Mouse (Mus musculus) cerebellum, adult 11-12 months (tissue): ENCODE data around the gene Ndufa11.

Source experiments
- DNase-seq: peaks from one replicate; pipeline ENCODE4 v3.0.0; 2022

The Ndufa11 gene

DNA sequence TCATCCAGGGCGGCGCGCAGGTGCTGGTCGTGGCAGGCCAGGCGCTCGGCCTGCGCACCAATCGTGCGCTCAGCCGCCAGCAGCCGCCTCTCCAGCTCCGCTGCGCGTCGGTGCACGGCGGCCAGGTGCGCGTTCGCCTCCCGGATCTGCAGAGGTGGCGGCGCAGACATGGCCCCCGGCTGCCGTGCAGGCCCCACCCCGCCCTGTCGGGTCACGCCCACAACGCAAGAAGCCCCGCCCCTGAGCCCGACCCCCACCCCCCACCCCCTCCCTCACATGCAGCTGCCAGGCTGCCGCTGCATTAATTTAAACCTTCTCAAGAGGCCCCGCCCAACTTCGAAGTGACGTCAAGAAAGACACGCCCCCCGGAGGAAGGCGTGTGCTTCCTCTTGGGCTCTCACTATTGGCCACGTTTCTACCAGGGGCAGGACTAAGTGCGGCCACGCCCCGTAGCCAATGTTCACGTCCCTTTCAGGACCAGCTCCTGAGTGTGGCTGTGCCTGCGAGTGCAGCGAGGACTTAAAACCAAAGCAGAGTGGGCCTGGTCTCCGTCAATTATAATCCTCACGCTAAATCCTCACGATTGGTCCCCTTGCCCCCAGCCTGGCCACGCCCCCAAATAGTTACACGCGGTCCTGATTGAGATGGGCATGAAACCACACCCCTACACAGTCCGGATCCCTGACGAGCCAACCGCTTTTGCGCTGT lies 758 bp upstream of the Ndufa11 start:
- DNase-seq: peak; percentile 97

DNA sequence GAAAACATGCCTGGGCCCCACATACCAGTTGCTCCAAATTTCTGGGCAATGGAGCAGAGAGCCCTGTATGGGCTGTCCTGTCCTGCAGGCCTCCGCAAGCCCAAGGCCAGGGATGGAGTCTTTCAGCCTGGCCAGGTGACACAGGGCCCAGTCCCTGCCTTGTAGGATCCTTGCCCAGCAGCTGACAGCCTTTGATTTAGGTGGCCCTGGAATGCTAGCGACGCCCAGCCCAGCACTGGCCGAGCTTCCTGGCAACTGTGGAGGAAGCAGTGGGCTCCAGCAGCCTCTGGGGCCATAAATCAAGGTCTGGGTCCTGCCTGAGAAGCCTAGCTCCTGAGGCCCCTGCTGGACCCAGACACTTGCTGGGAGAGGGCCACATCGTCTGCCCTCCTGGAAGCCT lies 4.9 kb downstream of the Ndufa11 start:
- no peak for DNase-seq

DNA sequence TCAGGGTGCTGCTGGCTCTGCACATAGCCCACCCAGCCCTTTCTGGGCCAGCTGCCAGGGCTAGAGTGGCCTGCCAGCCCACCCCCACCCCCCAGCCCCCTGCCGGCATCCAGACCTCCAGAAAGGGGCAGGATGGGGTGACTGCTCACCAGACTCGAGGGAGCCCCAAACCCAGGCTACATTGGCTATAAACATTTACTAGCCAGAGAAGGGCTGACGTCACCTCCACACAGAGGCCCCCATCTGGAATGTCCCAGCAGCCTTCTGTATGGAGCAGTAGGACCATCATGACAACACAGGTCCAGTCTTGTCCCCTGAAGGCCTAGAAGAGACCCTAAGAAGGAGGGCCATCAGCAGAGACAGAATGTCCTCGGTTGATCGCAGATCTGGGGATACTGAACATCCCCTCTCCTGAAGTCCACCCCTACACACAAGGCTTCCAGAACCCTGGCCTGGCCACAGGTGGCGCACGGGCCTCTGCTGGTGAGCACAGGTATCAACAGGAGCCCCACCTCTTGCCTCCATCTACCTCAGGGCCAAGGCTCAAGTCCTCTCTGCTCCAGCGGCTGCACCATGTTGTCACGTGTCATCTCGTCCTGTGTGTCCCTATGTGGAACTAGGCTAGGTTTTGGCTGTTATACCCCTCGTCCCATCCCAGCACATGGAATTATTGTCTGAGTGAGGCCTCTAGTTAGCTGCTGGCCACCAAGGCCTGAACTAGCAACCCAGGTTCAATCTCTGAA lies 6.0 kb downstream of the Ndufa11 start:
- no peak for DNase-seq

DNA sequence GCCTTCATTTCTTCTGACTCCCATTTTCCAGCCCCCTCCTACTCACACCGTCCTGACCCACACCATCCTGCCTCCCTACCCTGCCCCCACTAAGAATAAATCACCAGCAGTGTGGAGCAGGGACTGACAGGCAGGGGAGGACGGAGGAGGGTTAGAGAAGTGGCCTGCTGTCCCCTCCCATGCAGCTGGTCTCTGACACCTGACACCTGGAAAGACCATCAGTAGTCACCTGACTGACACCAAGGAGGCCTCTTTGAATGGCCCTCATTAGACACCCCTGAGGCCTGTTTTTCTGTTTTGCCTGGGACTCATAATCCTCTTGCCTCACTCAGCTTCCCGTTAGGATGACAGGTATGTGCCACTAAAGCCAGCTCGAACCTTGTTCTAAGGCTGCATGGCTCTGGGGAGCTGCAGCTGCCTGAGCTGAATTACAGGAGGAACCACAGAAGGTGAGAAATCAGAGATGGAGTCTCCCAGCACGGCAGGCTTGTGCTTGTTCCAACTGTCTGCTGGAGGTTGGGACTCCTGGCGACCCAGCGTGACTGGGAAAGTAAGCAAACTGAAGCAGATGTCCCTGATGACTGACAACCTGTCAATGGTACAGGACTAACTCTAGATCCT lies 9.6 kb downstream of the Ndufa11 start:
- DNase-seq: no peak

DNA sequence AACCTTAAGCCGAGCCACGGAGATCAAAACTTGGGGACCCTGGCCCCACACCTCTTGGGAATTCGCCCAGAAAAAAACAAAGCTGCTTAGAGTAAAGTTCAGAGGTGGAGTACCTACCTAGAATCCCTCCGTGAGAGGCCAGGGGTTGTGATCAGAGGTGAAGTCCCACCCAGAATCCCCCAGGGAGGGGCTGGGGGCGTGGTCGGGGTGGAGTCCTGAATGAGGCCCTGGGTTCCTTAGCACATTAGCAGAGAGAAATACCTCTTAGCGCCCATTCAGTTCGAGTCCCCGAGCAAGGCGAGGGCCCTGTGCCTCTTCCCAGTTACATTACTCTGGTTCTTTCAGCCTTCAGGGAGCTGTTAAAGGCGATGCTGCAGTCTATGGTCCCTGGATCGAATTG lies 10.1 kb downstream of the Ndufa11 start:
- peak; percentile 16 for DNase-seq

DNA sequence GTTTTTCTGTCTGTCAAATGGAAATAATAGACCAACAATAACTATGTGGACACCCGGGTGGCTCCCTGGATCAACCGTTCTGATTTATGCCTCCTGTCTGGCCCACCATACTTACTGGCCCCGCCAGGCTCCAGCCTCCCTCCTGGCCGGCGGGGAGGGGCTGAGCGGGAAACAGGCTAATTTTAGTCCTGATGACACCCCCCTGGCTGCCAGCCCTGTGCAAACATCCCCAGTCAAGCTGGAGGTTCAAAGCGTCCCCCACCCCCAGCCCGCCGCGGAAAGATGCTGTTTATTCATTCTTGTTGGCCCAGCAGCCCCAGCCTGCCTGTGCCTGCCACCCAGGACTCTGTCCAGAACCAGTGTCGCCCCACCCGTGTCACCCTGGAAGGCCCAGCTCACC lies 10.6 kb downstream of the Ndufa11 start:
- peak; percentile 19 for DNase-seq

DNA sequence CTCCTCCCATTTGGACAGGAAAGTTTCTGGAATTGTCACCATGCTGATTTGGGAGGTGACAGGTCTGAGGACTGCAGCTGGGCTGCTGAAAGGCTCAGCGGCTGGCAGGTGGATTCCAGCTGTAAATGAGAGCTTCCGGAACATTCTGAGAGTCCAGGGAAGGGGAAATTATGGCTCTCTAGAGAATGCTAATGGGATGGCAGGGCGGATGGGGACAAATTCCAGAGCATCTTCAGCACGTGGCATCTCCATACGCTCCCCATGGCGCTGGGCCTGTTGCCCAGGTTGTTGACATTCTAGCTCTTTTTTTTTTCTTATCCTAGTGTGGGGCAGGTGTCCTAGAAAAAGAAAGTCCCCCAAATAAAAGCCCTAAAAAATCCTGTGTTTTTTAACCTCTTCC lies 11.6 kb downstream of the Ndufa11 start:
- DNase-seq: peak; percentile 38

DNA sequence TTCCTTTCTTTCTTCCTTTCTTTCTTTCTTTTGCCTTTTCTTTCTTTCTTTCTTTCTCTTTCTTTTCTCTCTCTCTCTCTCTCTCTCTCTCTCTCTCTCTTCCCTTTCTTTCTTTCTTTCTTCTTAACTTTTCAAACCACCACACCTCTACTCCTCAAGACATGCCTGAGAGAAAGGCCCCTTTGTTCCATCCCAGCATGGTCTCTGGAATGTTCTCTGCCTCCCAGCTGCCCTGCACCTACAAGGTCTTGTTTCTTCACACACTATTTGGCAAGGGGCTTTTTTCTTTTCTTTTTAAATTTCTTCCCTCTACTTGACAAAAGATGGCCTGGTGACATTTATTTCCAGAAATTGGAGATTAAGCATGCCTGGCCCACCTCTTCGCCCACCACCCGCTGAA lies 12.1 kb downstream of the Ndufa11 start:
- DNase-seq: no peak

DNA sequence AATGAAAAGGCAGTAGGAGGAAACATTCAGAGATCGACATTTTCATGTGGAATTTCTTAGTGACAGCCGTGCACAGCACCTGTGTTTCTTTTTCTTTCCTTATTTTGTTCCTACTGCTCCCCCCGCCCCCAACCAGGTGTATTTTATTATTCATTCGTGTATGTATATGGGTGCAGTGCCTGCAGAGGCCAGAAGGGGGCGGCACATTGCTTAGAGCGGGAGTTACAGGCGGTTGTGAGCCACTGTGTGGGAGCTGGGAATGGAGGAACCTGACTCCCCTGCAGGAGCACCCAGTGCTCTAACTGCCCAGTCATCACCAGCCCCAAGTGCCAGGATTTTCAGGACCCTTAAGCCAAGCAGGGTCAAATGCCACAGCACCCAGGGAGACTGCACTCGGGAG lies 19.0 kb downstream of the Ndufa11 start:
- DNase-seq: no peak

DNA sequence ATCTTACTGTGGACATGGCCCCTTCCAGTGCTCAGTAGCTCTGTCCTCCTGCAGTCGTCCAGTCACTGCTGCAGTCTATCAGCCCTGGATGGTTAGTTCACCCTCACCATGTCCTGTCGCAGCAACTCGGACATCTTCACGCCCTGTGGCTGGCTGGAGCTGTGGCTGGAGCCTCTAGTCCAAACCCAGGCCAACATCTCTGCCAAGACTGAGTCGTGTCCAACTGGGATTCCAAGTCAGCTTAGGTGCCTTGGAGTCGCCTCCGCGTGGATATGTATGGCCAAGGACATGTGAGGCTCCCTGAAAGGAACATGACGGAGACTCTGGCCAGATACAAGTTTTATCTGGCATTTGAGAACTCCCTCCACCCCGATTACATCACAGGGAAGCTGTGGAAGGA lies 20.7 kb downstream of the Ndufa11 start:
- DNase-seq: no peak

DNA sequence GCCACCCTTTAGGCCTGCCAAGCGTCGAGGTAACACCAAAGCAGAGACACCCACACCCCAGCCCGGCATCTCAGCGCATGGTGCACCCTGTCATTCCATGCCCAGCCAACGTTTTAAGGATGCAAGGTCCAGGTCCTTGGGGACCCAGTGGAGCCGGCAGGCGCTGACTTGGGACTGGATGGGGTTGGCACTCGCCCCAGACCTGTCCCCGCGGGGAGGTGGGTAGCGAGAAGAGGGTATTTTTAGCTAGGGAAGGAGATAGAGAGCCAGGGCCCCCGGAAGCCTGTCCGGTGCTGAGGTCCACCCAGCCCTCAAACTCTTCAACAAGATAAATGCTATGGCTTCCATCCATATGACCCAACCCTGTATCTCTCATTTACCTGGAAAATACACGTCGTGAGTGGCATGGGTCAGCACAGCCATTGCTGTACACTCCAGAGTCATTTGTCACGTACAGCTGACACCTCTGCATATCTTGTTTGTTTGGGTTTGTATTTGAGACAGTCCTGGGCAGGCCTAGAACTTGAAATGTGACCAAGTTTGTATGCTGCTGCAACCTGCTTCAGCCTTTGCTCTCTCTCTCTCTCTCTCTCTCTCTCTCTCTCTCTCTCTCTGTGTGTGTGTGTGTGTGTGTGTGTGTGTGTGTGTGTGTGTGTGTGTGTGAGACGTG lies 22.7 kb downstream of the Ndufa11 start:
- no peak for DNase-seq

DNA sequence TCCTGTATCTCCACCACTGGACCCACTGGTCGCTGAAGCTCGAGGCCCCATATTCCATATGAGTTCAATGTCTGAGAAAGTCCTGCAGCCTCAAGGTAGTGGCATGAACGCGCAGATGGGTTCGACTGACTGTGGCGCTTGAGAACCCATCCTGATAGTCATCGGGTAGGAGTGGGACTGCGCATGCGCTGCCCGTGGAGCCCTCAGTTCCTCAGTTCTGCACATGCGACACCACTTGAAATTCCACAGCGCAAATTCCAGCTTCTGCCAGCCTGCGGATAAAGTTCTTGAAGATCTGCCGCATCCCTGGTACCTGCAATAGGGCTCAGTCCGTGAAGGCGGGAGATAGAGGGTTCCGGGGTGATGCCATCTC lies 23.2 kb downstream of the Ndufa11 start:
- DNase-seq: no peak

DNA sequence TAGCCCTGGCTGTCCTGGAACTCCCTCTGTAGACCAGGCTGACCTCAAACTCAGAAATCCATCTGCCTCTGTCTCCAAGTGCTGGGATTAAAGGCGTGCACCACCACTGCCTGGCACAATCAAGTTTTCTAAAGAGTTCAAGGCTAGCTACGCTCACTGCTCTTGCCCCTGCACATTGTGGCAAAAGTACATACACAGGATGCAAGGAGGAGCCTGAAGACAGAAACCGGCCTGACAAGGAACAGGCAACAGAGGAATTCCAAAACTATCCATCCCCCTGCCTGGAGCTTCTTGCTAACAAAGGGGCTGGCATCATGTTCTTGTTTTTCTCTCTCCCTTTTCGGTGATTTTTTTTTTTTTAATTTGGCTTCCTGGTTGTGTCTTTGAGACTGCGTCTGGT lies 26.6 kb downstream of the Ndufa11 start:
- DNase-seq: no peak

DNA sequence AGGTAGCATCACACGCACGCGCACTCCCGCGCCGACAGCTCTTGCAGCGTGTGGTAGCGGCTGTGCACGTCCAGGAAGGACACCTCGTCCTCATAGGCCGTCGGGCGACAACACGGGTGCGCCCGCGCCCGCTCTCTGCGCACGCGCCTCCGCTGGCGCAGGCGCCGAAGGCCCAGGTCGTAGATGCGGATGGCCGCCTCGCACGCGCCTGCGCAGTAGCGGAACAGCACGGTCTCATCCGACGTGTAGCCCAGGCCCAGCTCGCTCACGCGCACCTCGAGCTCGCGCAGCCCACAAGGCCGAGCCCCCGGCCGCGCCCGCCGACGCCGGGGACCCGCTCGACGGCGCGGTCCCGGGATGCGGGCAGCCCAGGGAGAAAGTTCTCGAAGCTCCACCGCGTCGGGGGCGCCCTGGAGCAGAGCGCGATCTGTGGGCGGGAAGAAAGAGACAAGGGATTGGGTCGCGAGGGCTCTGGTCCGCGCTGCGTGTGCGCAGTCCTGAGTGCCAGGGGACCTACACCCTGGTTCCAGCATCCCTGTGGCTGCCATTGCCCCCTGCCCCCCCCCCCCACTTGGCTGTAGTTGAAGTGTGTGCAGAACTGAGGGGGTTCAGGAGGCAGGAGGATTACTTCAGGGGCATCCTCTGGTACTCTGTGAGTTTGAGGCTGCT lies 34.0 kb downstream of the Ndufa11 start:
- DNase-seq: no peak

DNA sequence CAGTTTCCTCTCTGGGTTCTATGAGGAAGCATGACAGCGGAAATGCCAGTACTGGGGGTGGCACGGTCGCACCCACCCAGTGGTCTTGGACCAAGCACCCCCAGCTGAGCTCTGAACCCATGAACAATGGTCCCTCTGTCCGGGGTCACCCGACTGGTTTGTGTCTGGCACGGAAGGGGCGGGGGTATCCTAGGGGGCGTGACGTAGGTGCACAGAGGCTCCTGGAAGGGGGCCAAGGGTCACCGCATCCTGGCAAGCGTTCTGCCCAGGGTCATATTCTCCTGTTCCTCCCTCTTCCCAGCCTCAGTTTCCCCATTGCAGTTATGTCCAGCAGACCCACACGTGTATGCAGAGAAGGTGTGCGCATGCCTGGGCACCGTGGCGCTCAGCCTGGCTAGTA lies 35.9 kb downstream of the Ndufa11 start:
- no peak for DNase-seq

DNA sequence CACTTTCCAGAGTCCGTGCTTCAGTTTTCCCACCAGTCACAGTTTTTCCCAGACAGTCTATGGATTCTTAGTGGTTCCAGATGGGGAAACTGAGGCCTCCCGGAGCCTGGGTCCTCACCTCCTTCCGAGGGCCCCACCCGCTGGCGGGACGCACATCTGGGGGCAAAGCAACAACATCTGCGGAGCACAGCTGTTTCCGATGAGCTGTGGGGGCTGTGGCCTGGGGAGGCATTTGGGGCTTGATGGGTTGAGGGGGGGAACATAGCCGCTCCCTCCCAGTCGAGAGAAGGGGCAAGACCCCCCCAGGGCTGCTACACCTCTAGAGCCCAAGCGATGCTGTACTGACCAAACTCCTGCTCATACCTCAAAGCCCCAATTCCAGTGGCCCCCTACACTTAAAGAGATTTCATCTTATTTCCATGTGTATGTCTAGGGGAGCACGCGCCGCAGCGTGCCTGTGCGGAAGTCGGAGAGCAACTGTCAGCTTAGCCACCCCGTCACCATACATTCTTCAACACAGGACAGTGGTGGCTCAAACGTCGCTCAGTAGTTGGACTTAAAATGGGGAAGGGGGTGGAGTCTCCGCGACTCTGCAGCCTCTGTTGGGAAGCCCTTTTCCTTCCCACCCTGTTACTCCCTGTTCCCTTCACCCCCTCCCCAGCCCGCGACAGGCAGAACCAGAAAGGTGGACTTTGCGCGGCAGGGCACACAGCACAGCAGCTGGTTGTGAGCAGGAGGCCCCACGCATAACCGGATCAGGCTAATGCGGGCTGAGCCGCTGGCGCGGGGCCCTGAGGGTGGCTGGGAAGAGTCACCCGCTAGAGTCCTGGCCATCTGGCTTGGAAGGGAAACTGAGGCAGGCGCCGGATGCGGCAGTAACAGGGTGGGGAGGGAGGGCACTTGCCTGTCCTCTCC lies 37.0 kb downstream of the Ndufa11 start:
- DNase-seq: no peak

DNA sequence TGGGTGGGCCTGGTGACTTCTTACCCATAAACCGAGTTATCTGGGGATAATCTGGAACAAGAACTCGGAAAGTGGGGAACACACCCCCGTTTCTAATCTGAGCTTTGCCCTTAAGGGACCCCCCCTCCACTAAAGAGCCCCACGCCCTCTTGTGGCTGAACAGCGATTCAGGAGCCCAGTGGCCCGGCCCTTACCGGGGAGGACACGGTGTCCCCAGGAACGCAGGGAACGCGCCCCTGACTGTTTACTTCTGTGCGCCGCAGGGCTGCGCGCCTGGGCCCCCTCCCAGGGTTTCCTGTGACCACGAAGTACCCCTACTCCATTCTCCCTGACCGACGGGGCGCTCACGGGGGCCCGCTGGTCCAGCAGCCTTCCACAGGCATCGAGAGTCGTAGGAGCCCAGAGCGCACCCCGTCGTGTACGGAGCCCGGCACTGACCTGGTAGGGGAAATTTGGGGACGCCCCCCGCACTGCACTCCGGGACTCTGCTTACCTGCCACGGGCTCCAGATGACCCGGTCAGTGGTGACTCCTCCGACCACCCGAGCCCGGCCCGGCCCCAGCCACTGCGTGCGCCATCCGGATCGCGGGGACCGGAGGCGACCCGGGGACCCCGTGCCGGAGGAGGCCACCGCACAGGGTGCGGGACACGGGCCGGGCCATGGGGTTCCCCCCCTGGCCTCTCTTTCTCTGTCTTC lies 39.3 kb downstream of the Ndufa11 start:
- no peak for DNase-seq

DNA sequence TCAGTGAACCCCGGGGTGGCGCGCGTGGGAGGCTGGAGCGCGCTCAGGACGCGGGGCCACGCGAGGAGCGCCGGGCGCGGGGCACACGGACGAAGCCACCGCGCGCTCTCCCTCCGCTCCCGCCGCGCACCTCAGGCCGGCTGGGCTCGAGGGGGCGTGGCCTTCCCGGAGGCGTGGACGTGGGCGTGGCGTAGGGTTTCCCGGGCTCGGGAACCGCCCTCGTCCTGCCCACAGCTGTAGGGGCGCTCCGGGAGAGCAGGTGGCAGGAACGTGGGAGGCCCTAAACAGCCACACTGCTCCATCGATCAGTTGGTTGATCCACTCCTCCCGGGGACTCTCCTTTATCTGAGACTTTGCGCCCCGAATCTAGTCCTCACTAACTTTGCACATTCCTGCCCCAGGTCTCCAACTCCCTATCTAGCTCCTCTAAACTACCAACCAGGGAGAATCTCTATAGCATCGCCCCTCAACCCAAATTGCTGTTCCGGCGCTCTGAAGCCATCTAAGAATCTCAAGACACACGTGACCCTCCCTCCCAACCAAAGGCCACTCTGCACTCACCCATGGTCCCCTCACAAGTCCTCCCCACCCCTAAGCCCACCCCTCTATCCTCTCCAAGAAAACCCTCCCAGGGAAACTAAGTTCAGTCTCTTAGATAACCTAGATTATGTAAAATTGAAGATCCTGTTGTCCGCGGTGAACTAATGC lies 40.0 kb downstream of the Ndufa11 start, which contains the start of gene Nrtn:
Gene Nrtn, minus strand, starts transcription at position 115 of the 708 bp plus-strand sequence.
- DNase-seq: peak; percentile 40

DNA sequence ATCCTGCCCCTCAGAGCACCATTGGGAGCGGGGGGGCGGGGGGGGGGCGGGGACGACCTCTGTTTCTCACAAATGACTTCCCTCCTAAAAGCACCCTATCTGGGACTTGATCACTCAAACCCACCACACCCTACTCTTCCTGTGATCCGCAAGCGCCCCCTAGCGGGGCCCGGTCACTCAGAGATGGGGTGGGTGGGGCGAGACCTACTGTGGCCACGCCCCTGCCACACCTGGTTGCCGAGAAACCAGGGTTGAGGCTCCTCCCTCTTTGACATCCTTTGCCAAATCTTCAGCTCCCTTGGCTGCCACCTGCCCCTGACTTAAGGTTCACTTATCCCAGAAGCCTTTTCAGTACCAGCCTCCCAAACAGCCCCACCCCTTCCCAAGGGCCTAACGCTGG lies 40.6 kb downstream of the Ndufa11 start:
- DNase-seq: peak; percentile 69

DNA sequence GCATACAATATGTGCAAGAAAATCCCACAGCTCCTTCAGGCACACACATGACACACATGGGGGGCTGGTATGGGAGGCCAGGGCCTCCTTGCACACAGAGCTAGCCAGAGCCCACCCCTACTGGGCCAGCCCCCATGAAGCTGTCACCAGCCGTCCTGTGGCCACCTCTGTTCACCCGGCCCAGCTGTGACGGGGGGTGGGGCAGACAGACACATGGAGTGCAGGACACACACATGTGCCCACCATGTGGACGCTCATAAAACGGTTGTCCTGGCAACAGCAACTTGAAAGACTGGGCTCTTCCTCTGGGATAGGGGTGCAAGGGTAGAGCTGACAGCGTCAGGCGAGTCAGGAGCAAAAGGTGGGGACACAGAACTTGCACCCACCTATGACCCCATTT lies 41.7 kb downstream of the Ndufa11 start:
- peak; percentile 47 for DNase-seq

DNA sequence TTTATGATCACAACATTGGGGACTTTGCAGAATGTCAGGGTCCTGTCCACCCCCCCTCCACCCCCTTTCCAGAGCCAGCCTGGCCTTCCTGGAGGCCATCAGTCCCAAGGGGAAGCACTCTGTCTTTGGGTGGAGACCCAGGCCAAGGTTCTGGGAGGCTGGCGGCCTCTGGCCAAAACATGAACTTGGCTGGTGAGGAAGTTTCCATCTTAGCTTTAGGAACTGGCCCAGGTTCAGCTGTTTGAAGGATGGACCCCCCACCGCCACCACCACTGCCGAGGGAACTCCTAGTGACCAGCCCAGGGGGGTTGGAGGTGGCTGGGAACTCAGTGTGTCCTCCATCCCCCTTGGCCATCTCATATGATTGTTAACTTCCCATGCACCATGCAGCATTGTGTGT lies 43.5 kb downstream of the Ndufa11 start:
- peak; percentile 69 for DNase-seq
